Mouse (Mus musculus) retina, adult 2 months (tissue): Measurements from ENCODE around the gene Cpe.
A peak's percentile ranks its signal among the peaks of the same experiment; 100 is the strongest.

Experiments
- DNase-seq: peaks from one replicate; pipeline ENCODE4 v3.0.0-alpha.2; 2012; ENCODE audit warnings: low read depth, low spot score

Gene Cpe

DNA sequence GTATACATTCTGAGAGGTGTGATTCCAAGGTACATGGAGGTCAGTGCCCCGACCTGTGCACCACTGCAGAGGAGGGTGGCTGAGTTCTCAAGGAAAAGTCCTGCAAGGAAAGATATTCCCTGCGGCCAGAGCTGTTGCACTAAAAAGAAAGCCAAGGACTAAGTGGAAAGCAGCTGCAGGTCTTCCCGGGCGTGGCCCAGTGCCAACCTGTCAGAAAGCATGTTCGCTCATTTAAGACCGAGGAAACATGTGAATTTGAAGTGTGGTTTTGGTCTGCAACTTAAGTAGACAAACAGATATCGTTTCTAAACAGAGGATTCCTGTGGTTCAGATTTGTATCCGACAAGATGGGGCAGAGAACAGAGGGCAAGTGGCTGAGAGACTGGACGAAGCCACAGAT, 117.9 kb downstream of the Cpe start:
- no peak for DNase-seq

DNA sequence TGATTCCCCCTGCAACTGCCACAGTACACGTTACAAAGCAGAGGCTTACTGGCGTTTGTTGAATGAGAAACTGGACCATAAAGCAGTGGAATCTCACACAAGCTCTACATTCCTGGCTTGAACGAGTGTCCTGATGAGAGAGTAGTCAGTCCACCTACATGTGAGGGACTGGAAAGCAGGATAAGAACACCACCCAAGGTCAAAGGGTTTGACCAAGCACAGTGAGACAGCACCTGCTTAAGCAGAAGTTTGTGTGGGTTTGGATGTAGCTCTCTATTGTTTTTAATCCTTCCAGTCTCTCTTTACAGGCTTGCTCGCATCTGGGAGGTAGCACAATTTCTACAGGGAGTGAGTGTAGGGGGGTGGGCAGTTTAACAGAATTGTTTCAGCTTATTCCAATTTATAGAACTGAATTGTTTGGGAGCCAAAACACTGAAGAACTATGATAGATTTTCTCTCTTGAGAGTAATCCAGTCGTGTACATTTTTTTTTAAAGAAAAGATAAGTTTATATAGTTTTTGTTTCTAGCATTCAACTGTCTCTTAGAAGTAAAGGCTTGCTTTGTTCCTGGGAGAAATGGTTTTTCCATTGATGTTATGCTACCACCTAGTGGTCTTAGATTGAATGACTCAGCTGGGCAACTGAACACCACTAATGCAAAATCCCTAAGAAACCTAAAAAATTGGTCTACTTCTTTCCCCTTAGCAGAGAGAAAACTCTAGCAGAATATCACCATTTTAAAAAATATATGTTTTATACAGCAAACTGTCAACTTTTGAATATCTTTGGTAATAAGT, 144.6 kb downstream of the Cpe start:
- peak; percentile 29 for DNase-seq

DNA sequence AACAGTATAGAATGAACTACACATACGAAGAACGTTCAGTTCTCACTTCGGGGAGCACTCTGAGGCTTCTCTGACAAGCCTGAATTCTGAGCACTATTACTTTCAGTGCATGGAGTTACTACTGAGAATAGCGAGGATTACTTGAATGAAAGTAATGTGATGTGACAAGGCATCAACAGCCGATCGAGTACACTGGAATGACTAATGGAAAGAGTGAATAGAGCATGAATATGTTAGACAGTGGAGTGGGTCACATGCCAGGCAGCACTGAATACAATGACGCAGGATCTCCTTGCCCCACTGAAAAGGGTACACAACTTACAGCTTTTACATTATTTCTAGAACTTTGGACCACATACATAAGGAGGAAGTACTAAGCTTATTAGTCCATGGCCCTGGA, 149.4 kb downstream of the Cpe start:
- DNase-seq, result no peak
